Mouse (Mus musculus) thymus, adult 2 months (tissue): ENCODE data around the gene Adam17.

Experiments used
- CTCF ChIP-seq: fragments of 200-500 bp; IDR thresholded peaks from 2 replicates; pipeline ENCODE4 v1.5.1; 2012; ENCODE audit warnings: mild to moderate bottlenecking, control low read depth, low read length, moderate library complexity, borderline replicate concordance; ENCODE audit not compliant: control insufficient read depth, poor library complexity, insufficient read depth; ENCODE audit errors: extremely low read depth
- POLR2A ChIP-seq: fragments of 200-500 bp; IDR thresholded peaks from 2 replicates; pipeline ENCODE4 v1.6.1; 2012; ENCODE audit warnings: mild to moderate bottlenecking, low read length, control low read depth, moderate library complexity; ENCODE audit not compliant: control insufficient read depth, poor library complexity, insufficient read depth; ENCODE audit errors: extremely low read depth

GRCm38 (mm10) chr12:21318143-21318895 lies 55.1 kb downstream of the Adam17 start:
- no peak for TF ChIP-seq CTCF
- TF ChIP-seq POLR2A = no peak
